Mouse (Mus musculus) lung, adult 2 months (tissue): Measurements from ENCODE around the gene Sap18b. TPM values are rescaled to one million over a fixed set of nuclear protein-coding genes. Genes with fewer than 3 reads are reported as not detected.

Experiments
- DNase-seq: peaks from one replicate; pipeline ENCODE4 v3.0.0; 2022
- H3K4me1 ChIP-seq: fragments of 200-500 bp; 2 replicates; pipeline ENCODE4 v1.6.1; 2011; ENCODE audit warnings: low read length; ENCODE audit not compliant: control insufficient read depth, insufficient read depth
- H3K4me3 ChIP-seq: fragments of 200-500 bp; replicated peaks from 2 replicates; pipeline ENCODE3; 2011; ENCODE audit warnings: low read depth, mild to moderate bottlenecking, control low read depth, low read length; ENCODE audit errors: extremely low read depth
- CTCF ChIP-seq: fragments of 200-500 bp; IDR thresholded peaks from 2 replicates; pipeline ENCODE4 v1.5.1; 2011; ENCODE audit warnings: mild to moderate bottlenecking, low read length, control low read depth; ENCODE audit not compliant: insufficient read depth
- POLR2A ChIP-seq: fragments of 200-500 bp; IDR thresholded peaks from 2 replicates; pipeline ENCODE4 v1.6.1; 2011; ENCODE audit warnings: low read depth, mild to moderate bottlenecking, control low read depth, low read length, borderline replicate concordance; ENCODE audit errors: extremely low read depth
- WGBS: fragments of 180-500 bp; shearing (Covaris S2); methylation state at CpG from one replicate; pipeline ENCODE4 v1.1.7; 2018; 5-methylcytosine and 5-hydroxymethylcytosine counted together
- polyA plus RNA-seq: library from polyadenylated mRNA; depleted of rRNA; stranded (reverse); fragments of >200 nt; gene quantifications from 2 replicates; pipeline ENCODE4 v1.2.3, GENCODE M21; 2012

The Sap18b gene
- polyA plus RNA-seq, 1 experiment = 33.3 TPM

GRCm38 (mm10) chr8:95802231-95802630 lies 22.9 kb upstream of the Sap18b start:
- WGBS = 71% methylated on average over 8 of the region's 8 CpGs
- no peak for DNase-seq
- TF ChIP-seq POLR2A (no peak), CTCF (no peak)
- H3K4me3 ChIP-seq = no peak overlapping the region
- H3K4me1 ChIP-seq = peaks cover 25% of the 10 kb centered on the region

GRCm38 (mm10) chr8:95805482-95805881 lies 19.7 kb upstream of the Sap18b start:
- DNase-seq = no peak
- 35% methylated on average over 2 of the region's 2 CpGs for WGBS
- Histone ChIP-seq H3K4me1 (peaks cover 14% of the 10 kb centered on the region), H3K4me3 (no peak overlapping the region)
- TF ChIP-seq POLR2A = no peak
- no peak for TF ChIP-seq CTCF

- TF ChIP-seq CTCF (no peak), POLR2A (no peak)
- Histone ChIP-seq H3K4me3 (peak overlapping the region; percentile 99), H3K4me1 (peaks cover 13% of the 10 kb centered on the region)
- WGBS = under 1% methylated on average over 67 of the region's 69 CpGs
- peak; percentile 28 for DNase-seq
Measured at GRCm38 (mm10) chr8:95806461-95807191, 18.5 kb upstream of the Sap18b start.

GRCm38 (mm10) chr8:95807331-95807843 lies 17.8 kb upstream of the Sap18b start, which contains the start of gene Cnot1:
Gene Cnot1 (minus strand): TSS chr8:95807464.
- WGBS = 0% methylated on average over 44 of the region's 44 CpGs
- H3K4me1 ChIP-seq = peaks cover 13% of the 10 kb centered on the region
- DNase-seq = peak; percentile 91
- TF ChIP-seq CTCF = no peak
- TF ChIP-seq POLR2A = peak; percentile 44; the same call in 1 of the 2 replicates
- H3K4me3 ChIP-seq = peak within 1 kb of the TSS; percentile 99

- WGBS = under 1% methylated on average over 20 of the region's 20 CpGs
- peak; percentile 89 for DNase-seq
- H3K4me3 ChIP-seq = peak overlapping the region; percentile 69
- peak; percentile 84; the same call in 1 of the 2 replicates for TF ChIP-seq POLR2A
- TF ChIP-seq CTCF = no peak
- peaks cover 13% of the 10 kb centered on the region for H3K4me1 ChIP-seq
Measured at GRCm38 (mm10) chr8:95807861-95808260, 17.3 kb upstream of the Sap18b start.

- Histone ChIP-seq H3K4me1 (peaks cover 13% of the 10 kb centered on the region), H3K4me3 (no peak overlapping the region)
- no peak for DNase-seq
- TF ChIP-seq POLR2A (no peak), CTCF (no peak)
- 76% methylated on average over 4 of the region's 4 CpGs for WGBS
Measured at GRCm38 (mm10) chr8:95808631-95809030, 16.5 kb upstream of the Sap18b start.

- no peak for DNase-seq
- WGBS = 67% methylated on average over 5 of the region's 5 CpGs
- H3K4me3 ChIP-seq = no peak overlapping the region
Measured at GRCm38 (mm10) chr8:95809116-95809515, 16.0 kb upstream of the Sap18b start.

GRCm38 (mm10) chr8:95810184-95810591 lies 15.0 kb upstream of the Sap18b start:
- TF ChIP-seq POLR2A (no peak), CTCF (no peak)
- Histone ChIP-seq H3K4me1 (peaks cover 9% of the 10 kb centered on the region), H3K4me3 (no peak overlapping the region)
- peak; percentile 40 for DNase-seq
- 35% methylated on average over 3 of the region's 3 CpGs for WGBS

More at GRCm38 (mm10) chr8:95809116-95809515, 16.0 kb upstream of the Sap18b start:
- peaks cover 13% of the 10 kb centered on the region for H3K4me1 ChIP-seq
- TF ChIP-seq POLR2A (no peak), CTCF (no peak)

GRCm38 (mm10) chr8:95816044-95816708 lies 9.0 kb upstream of the Sap18b start:
- H3K4me3 ChIP-seq = no peak overlapping the region
- TF ChIP-seq CTCF (no peak), POLR2A (no peak)
- 45% methylated on average over 6 of the region's 6 CpGs for WGBS
- no peaks in the 10 kb centered on the region for H3K4me1 ChIP-seq
- DNase-seq = no peak

- no peak for TF ChIP-seq CTCF
- no peak for TF ChIP-seq POLR2A
- 75% methylated on average over 3 of the region's 3 CpGs for WGBS
- no peak for DNase-seq
Measured at GRCm38 (mm10) chr8:95817597-95817996, 7.5 kb upstream of the Sap18b start.

More at GRCm38 (mm10) chr8:95817597-95817996, 7.5 kb upstream of the Sap18b start:
- no peaks in the 10 kb centered on the region for H3K4me1 ChIP-seq
- H3K4me3 ChIP-seq = no peak overlapping the region
